Mouse (Mus musculus) lung, adult 2 months (tissue): ENCODE measurements around the gene Lcor.

Experiments
- CTCF ChIP-seq: fragments of 200-500 bp; IDR thresholded peaks from 2 replicates; pipeline ENCODE4 v1.5.1; 2011; ENCODE audit warnings: mild to moderate bottlenecking, low read length, control low read depth; ENCODE audit not compliant: insufficient read depth
- POLR2A ChIP-seq: fragments of 200-500 bp; IDR thresholded peaks from 2 replicates; pipeline ENCODE4 v1.6.1; 2011; ENCODE audit warnings: low read depth, mild to moderate bottlenecking, control low read depth, low read length, borderline replicate concordance; ENCODE audit errors: extremely low read depth

- TF ChIP-seq CTCF: no peak
- no peak for TF ChIP-seq POLR2A
Measured at GRCm38 (mm10) chr19:41606208-41606987, 124.0 kb downstream of the Lcor start.
